Mouse (Mus musculus): ENCODE measurements around the gene Lrg1.

- TF ChIP-seq RCOR1 (conservative IDR thresholded peaks at IDR 0.05; ENCODE audit: low read depth, low read length) (no peak), CTCF (conservative IDR thresholded peaks at IDR 0.05 in 1 of 2, IDR thresholded peaks at IDR 0.05 in 1 of 2; ENCODE audit: low read depth in 2 of 2, low read length in 2 of 2) (no peak), USF1 (IDR thresholded peaks at IDR 0.05; ENCODE audit: low read depth, low read length) (no peak), POLR2A (IDR thresholded peaks at IDR 0.05; ENCODE audit: low read depth, low read length) (no peak), JUND (conservative IDR thresholded peaks at IDR 0.05; ENCODE audit: low read depth, low read length) (no peak), BHLHE40 (IDR thresholded peaks at IDR 0.05; ENCODE audit: low read depth, low read length) (no peak), MAX (IDR thresholded peaks at IDR 0.05; ENCODE audit: low read length) (no peak), JUN (IDR thresholded peaks at IDR 0.05; ENCODE audit: insufficient read depth, low read depth, low read length) (no peak), HCFC1 (IDR thresholded peaks at IDR 0.05; ENCODE audit: low read depth, low read length) (no peak), EP300 (IDR thresholded peaks at IDR 0.05; ENCODE audit: low read length) (no peak), NRF1 (IDR thresholded peaks at IDR 0.05; ENCODE audit: low read depth, low read length) (no peak), UBTF (IDR thresholded peaks at IDR 0.05; ENCODE audit: low read depth, low read length) (no peak)
Observed at GRCm38 (mm10) chr17:56119431-56119830, 2.4 kb downstream of the Lrg1 start.

All from CH12.LX (cell line).